Comparison of ENCODE assay signal across 10 mouse cellular contexts in genomic region chr11:8137366-8137765, GRCm38 (mm10).
DNase-seq lines count a peak whose midpoint lies in the region; ATAC-seq and TF ChIP-seq lines count a peak whose summit lies in the region.
"Had no signal": no experiment of that assay in that cellular context is flagged by ENCODE, and none has a peak within 500 bp of the region (broad histone marks: within the 10 kb centered on the region; RNA-seq: fewer than 3 reads in every experiment).

No protein-coding gene starts in this region.

- no peak overlapping the region for H3K27ac ChIP-seq in left cerebral cortex, adult 2 months
- H3K27ac ChIP-seq in kidney, embryonic 15.5 days: no peak overlapping the region
- H3K27ac ChIP-seq: embryonic facial prominence, embryonic 13.5 days; neural tube, embryonic 13.5 days had no signal

- H3K4me3 ChIP-seq in left cerebral cortex, adult 2 months: no peak overlapping the region
- no peak overlapping the region for H3K4me3 ChIP-seq in kidney, embryonic 15.5 days (replicated peaks)
- H3K4me3 ChIP-seq: embryonic facial prominence, embryonic 13.5 days; neural tube, embryonic 13.5 days had no signal

- H3K9ac ChIP-seq in kidney, embryonic 15.5 days: no peak overlapping the region
- H3K9ac ChIP-seq: embryonic facial prominence, embryonic 13.5 days; neural tube, embryonic 13.5 days had no signal

- ATAC-seq in kidney, embryonic 15.5 days (replicated peaks; ENCODE audit: low FRiP score): 0 out of 2 replicates have a peak, but pooled peaks have one; percentile 56
- ATAC-seq in inflammation-experienced regulatory T-cells, adult 6 months: no peak
- no peak for ATAC-seq in erythroblast, adult 5-6 weeks (replicated peaks; ENCODE audit: low FRiP score, poor library complexity, severe bottlenecking)

- H3K4me1 ChIP-seq in kidney, embryonic 15.5 days: no peaks in the 10 kb centered on the region
- H3K4me1 ChIP-seq: embryonic facial prominence, embryonic 13.5 days; neural tube, embryonic 13.5 days had no signal

- H3K36me3 ChIP-seq in kidney, embryonic 15.5 days: no peaks in the 10 kb centered on the region
- H3K36me3 ChIP-seq: embryonic facial prominence, embryonic 13.5 days; neural tube, embryonic 13.5 days had no signal

- H3K27me3 ChIP-seq in kidney, embryonic 15.5 days: no peaks in the 10 kb centered on the region
- H3K27me3 ChIP-seq: embryonic facial prominence, embryonic 13.5 days; neural tube, embryonic 13.5 days had no signal

- whole genome bisulfite sequencing in kidney, embryonic 15.5 days: 33% methylated on average over 4 of the region's 4 CpGs

- peak; percentile 5 for DNase-seq in cerebellum, adult 9-10 months
- no peak for DNase-seq in cerebellum, postnatal 4 days (ENCODE audit: low spot score in 2 of 2)
- DNase-seq in left cerebral cortex, adult 2 months (ENCODE audit: extremely low spot score in 1 of 2, low spot score in 2 of 2): peak in 1 of 2 experiments; percentile 11
- no peak for DNase-seq in left cerebral cortex, adult 11 months (ENCODE audit: low spot score)
- DNase-seq in NIH3T3 (ENCODE audit: low read depth): peak; percentile 34

- intact Hi-C loops in left cerebral cortex, adult 2 months (cut with DNase I): loop anchor here (10.0 kb wide), 1 partner anchor 923 kb away; the partner anchor contains the start of gene Igfbp3

- H3K4me2 ChIP-seq in kidney, embryonic 15.5 days: no peak overlapping the region
- H3K4me2 ChIP-seq: embryonic facial prominence, embryonic 13.5 days; neural tube, embryonic 13.5 days had no signal

- H3K9me3 ChIP-seq in kidney, embryonic 15.5 days (replicated peaks): no peaks in the 10 kb centered on the region
- H3K9me3 ChIP-seq: embryonic facial prominence, embryonic 13.5 days; neural tube, embryonic 13.5 days had no signal

- TF ChIP-seq CTCF in left cerebral cortex, adult 2 months (IDR thresholded peaks at IDR 0.05): peak; percentile 55

Comparison
In these comparisons a context has a peak if more than half of its experiments do, and no peak if none do; other contexts are left out.
1. DNase-seq: peak in cerebellum, adult 9-10 months (single experiment) and NIH3T3 (single experiment); none in cerebellum, postnatal 4 days (0 of 2) and left cerebral cortex, adult 11 months (single experiment).